Mouse (Mus musculus) midbrain, postnatal 0 days (tissue): ENCODE measurements at regions not wholly inside any gene's neighbourhood (a gene's known extent, or its start where the extent isn't known, plus 50 kb on each side); places are given as distances from the start of the nearest gene placed in this dataset.

Source experiments
- ATAC-seq: fragments of 200-750 bp; cut with Nextera tagmentation; 2 replicates; pipeline ENCODE4 v1.8.0; 2017; ENCODE audit warnings: moderate number of reproducible peaks, mild to moderate bottlenecking, moderate TSS enrichment, moderate library complexity; ENCODE audit not compliant: low FRiP score
- DNase-seq: peaks from one replicate; pipeline ENCODE4 v3.0.0-alpha.2; 2015; ENCODE audit warnings: low spot score
- H3K27ac ChIP-seq: fragments of 300-500 bp; sonication (generic); 2 replicates; pipeline ENCODE4 v1.5.1; 2014; ENCODE audit warnings: low read depth, mild to moderate bottlenecking, low read length, mixed read lengths
- H3K27me3 ChIP-seq: fragments of 300-500 bp; sonication (generic); 2 replicates; pipeline ENCODE4 v1.6.1; 2014; ENCODE audit warnings: low read length, control low read depth, mixed read lengths; ENCODE audit not compliant: insufficient read depth
- H3K36me3 ChIP-seq: fragments of 300-500 bp; sonication (generic); 2 replicates; pipeline ENCODE4 v1.6.1; 2014; ENCODE audit warnings: low read length, control low read depth, mixed read lengths; ENCODE audit not compliant: insufficient read depth
- H3K4me1 ChIP-seq: fragments of 300-500 bp; sonication (generic); 2 replicates; pipeline ENCODE4 v1.6.1; 2014; ENCODE audit warnings: mild to moderate bottlenecking, control low read depth, antibody characterized with exemption, low read length, mixed read lengths; ENCODE audit not compliant: insufficient read depth
- H3K4me2 ChIP-seq: fragments of 300-500 bp; sonication (generic); 2 replicates; pipeline ENCODE4 v1.6.1; 2014; ENCODE audit warnings: low read depth, mild to moderate bottlenecking, low read length, mixed read lengths; ENCODE audit not compliant: poor library complexity, severe bottlenecking
- H3K4me3 ChIP-seq: fragments of 300-500 bp; sonication (generic); 2 replicates; pipeline ENCODE4 v1.5.1; 2014; ENCODE audit warnings: low read depth, mild to moderate bottlenecking, low read length, moderate library complexity
- H3K9ac ChIP-seq: fragments of 300-500 bp; sonication (generic); replicated peaks from 2 replicates; pipeline ENCODE4 v1.6.1; 2014; ENCODE audit warnings: mild to moderate bottlenecking, low read length, moderate library complexity, mixed read lengths; ENCODE audit not compliant: poor library complexity, severe bottlenecking
- H3K9me3 ChIP-seq: fragments of 300-500 bp; sonication (generic); 2 replicates; pipeline ENCODE4 v1.6.1; 2016; ENCODE audit warnings: low read length, control low read depth
- CTCF ChIP-seq: IDR thresholded peaks from 2 replicates; pipeline ENCODE4 v1.5.1; 2016; ENCODE audit warnings: antibody characterized with exemption, mild to moderate bottlenecking
- WGBS: fragments of 180-500 bp; shearing (Covaris S2); extraction: QIAGEN DNeasy Blood & Tissue Kit; methylation state at CpG from one replicate; pipeline ENCODE4 v1.1.7; 2014; 5-methylcytosine and 5-hydroxymethylcytosine counted together

- TF ChIP-seq CTCF = no peak
- no peaks in the 10 kb centered on the region for H3K36me3 ChIP-seq
- no peak for ATAC-seq
- H3K27me3 ChIP-seq = no peaks in the 10 kb centered on the region
- no peaks in the 10 kb centered on the region for H3K4me1 ChIP-seq
- no peak overlapping the region for H3K9ac ChIP-seq
- DNase-seq = no peak
- 80% methylated on average over 3 of the region's 3 CpGs for WGBS
- no peaks in the 10 kb centered on the region for H3K9me3 ChIP-seq
- H3K27ac ChIP-seq = no peak overlapping the region
- H3K4me3 ChIP-seq = no peak overlapping the region
- no peak overlapping the region for H3K4me2 ChIP-seq
Observed at GRCm38 (mm10) chr3:60396971-60397370, 75.7 kb upstream of the Mbnl1 start.

- TF ChIP-seq CTCF = no peak
- no peaks in the 10 kb centered on the region for H3K4me1 ChIP-seq
- no peaks in the 10 kb centered on the region for H3K9me3 ChIP-seq
- no peak overlapping the region for H3K9ac ChIP-seq
- H3K4me2 ChIP-seq = no peak overlapping the region
- ATAC-seq (no peak), DNase-seq (no peak)
- no peak overlapping the region for H3K27ac ChIP-seq
- no peak overlapping the region for H3K4me3 ChIP-seq
- H3K27me3 ChIP-seq = no peaks in the 10 kb centered on the region
- H3K36me3 ChIP-seq = no peaks in the 10 kb centered on the region
Observed at GRCm38 (mm10) chr3:60398796-60399195, 73.8 kb upstream of the Mbnl1 start.

GRCm38 (mm10) chr3:60402251-60402830 lies 70.3 kb upstream of the Mbnl1 start:
- no peak overlapping the region for H3K4me3 ChIP-seq
- ATAC-seq = no peak
- no peaks in the 10 kb centered on the region for H3K4me1 ChIP-seq
- 81% methylated on average over 5 of the region's 5 CpGs for WGBS
- DNase-seq = no peak
- H3K27me3 ChIP-seq = no peaks in the 10 kb centered on the region
- no peak for TF ChIP-seq CTCF
- H3K4me2 ChIP-seq = no peak overlapping the region
- no peak overlapping the region for H3K27ac ChIP-seq
- no peaks in the 10 kb centered on the region for H3K9me3 ChIP-seq
- no peaks in the 10 kb centered on the region for H3K36me3 ChIP-seq
- H3K9ac ChIP-seq = no peak overlapping the region

- H3K9me3 ChIP-seq = no peaks in the 10 kb centered on the region
- no peak overlapping the region for H3K4me3 ChIP-seq
- no peaks in the 10 kb centered on the region for H3K4me1 ChIP-seq
- no peak for ATAC-seq
- H3K4me2 ChIP-seq = no peak overlapping the region
- no peaks in the 10 kb centered on the region for H3K36me3 ChIP-seq
- TF ChIP-seq CTCF = no peak
- 80% methylated on average over 2 of the region's 2 CpGs for WGBS
- no peak overlapping the region for H3K9ac ChIP-seq
- no peak for DNase-seq
- no peaks in the 10 kb centered on the region for H3K27me3 ChIP-seq
- no peak overlapping the region for H3K27ac ChIP-seq
Observed at GRCm38 (mm10) chr3:60407426-60407825, 65.2 kb upstream of the Mbnl1 start.

GRCm38 (mm10) chr3:60407906-60408305 lies 64.7 kb upstream of the Mbnl1 start:
- Histone ChIP-seq H3K4me3 (no peak overlapping the region), H3K4me1 (no peaks in the 10 kb centered on the region), H3K9me3 (no peaks in the 10 kb centered on the region), H3K4me2 (no peak overlapping the region), H3K36me3 (no peaks in the 10 kb centered on the region), H3K27me3 (no peaks in the 10 kb centered on the region), H3K9ac (no peak overlapping the region), H3K27ac (no peak overlapping the region)
- DNase-seq = no peak
- ATAC-seq = no peak
- WGBS = 71% methylated on average over 1 of the region's 1 CpGs
- no peak for TF ChIP-seq CTCF

- H3K27me3 ChIP-seq = no peaks in the 10 kb centered on the region
- DNase-seq (peak; percentile 10), ATAC-seq (no peak)
- no peaks in the 10 kb centered on the region for H3K9me3 ChIP-seq
- TF ChIP-seq CTCF = no peak
- peak overlapping the region; percentile 13; the same call in 1 of the 2 replicates for H3K4me3 ChIP-seq
- H3K4me2 ChIP-seq = peak overlapping the region; percentile 10
- no peaks in the 10 kb centered on the region for H3K36me3 ChIP-seq
- no peak overlapping the region for H3K27ac ChIP-seq
- no peaks in the 10 kb centered on the region for H3K4me1 ChIP-seq
- 46% methylated on average over 7 of the region's 7 CpGs for WGBS
- H3K9ac ChIP-seq = no peak overlapping the region
Observed at GRCm38 (mm10) chr3:60408553-60409282, 63.9 kb upstream of the Mbnl1 start.
